Mouse (Mus musculus) MEL (cell line): Measurements from ENCODE around the gene Calhm2.

Experiments used
- CTCF ChIP-seq, 3 experiments: IDR thresholded peaks in 2 of 3; conservative IDR thresholded peaks in 1 of 3; 2 replicates each; pipeline ENCODE4 v1.5.1; 2011 to 2012; ENCODE audit warnings: low read length in 3 of 3, low read depth in 2 of 3, mild to moderate bottlenecking in 2 of 3, improper control_type of control experiment in 1 of 3, inconsistent platforms in 1 of 3, mixed read lengths in 1 of 3, moderate library complexity in 1 of 3; ENCODE audit not compliant: control insufficient read depth in 1 of 3, insufficient read depth in 1 of 3, poor library complexity in 1 of 3, severe bottlenecking in 1 of 3
- EP300 ChIP-seq, 2 experiments: IDR thresholded peaks; 2 replicates each; pipeline ENCODE4 v1.6.1; 2011; ENCODE audit warnings: improper control_type of control experiment in 2 of 2, low read length in 2 of 2, low read depth in 1 of 2, mild to moderate bottlenecking in 1 of 2
- JUND ChIP-seq: IDR thresholded peaks from 2 replicates; pipeline ENCODE4 v1.6.1; 2011; ENCODE audit warnings: low read depth, mild to moderate bottlenecking, improper control_type of control experiment, low read length
- KAT2A ChIP-seq: conservative IDR thresholded peaks from 2 replicates; pipeline ENCODE4 v1.6.1; 2012; ENCODE audit warnings: low read depth, low read length, improper control_type of control experiment, inconsistent platforms
- MAX ChIP-seq: IDR thresholded peaks from 2 replicates; pipeline ENCODE4 v1.6.1; 2011; ENCODE audit warnings: low read length, improper control_type of control experiment
- POLR2A ChIP-seq, 2 experiments: IDR thresholded peaks; 2 replicates each; pipeline ENCODE4 v1.6.1; 2011 to 2012; ENCODE audit warnings: low read length in 2 of 2, mild to moderate bottlenecking in 2 of 2, control low read depth in 1 of 2, improper control_type of control experiment in 1 of 2, low read depth in 1 of 2, moderate library complexity in 1 of 2; ENCODE audit not compliant: control insufficient read depth in 1 of 2, insufficient read depth in 1 of 2, poor library complexity in 1 of 2
- POLR2AphosphoS2 ChIP-seq: IDR thresholded peaks from 2 replicates; pipeline ENCODE4 v1.6.1; 2011; ENCODE audit warnings: low read length, improper control_type of control experiment
- POLR2AphosphoS5 ChIP-seq: IDR thresholded peaks from 2 replicates; pipeline ENCODE4 v1.6.1; 2012; ENCODE audit warnings: low read depth, borderline replicate concordance, mild to moderate bottlenecking, inconsistent platforms, low read length, moderate library complexity, mixed read lengths

DNA sequence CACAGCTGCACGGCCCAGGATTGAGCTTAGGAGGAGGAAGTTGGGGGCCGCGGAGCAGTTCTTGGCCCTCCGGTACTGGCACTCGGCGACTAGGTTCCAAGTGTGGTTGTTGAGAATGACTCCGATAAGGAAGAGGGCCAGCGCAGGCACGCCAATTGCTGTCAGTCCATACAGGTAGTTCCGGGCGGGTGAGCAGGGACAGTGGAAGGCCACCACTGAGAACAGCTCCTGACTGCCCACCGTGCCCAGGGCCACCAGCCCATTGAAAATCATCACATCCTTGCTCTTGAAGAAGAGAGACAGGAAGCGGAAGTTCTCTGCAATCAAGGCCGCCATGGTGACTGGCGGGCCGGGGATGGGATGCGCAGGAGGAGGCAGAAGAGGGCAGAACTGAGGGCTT lies 2.5 kb downstream of the Calhm2 start:
- no peak for TF ChIP-seq POLR2AphosphoS2
- no peak for TF ChIP-seq POLR2A (IDR thresholded peaks at IDR 0.05; ENCODE audit: control insufficient read depth in 1 of 2, insufficient read depth in 1 of 2, low read depth in 1 of 2, low read length in 2 of 2, poor library complexity in 1 of 2)
- no peak for TF ChIP-seq KAT2A
- no peak for TF ChIP-seq MAX
- TF ChIP-seq CTCF (IDR thresholded peaks at IDR 0.05 in 2 of 3, conservative IDR thresholded peaks at IDR 0.05 in 1 of 3; ENCODE audit: control insufficient read depth in 1 of 3, insufficient read depth in 1 of 3, low read depth in 2 of 3, low read length in 3 of 3, poor library complexity in 1 of 3, severe bottlenecking in 1 of 3): no peak
- no peak for TF ChIP-seq POLR2AphosphoS5
- no peak for TF ChIP-seq EP300 (IDR thresholded peaks at IDR 0.05; ENCODE audit: low read depth in 1 of 2, low read length in 2 of 2)
- no peak for TF ChIP-seq JUND
